Mouse (Mus musculus) ovary, postnatal 36 days (tissue): ENCODE results near the gene Pomc.
"Not testable (repeated sequence)": the region's sequence is repeated elsewhere in the genome, so short reads cannot be mapped to it uniquely, and the experiment has no call there.

Experiments
- DNase-seq: peaks from one replicate; pipeline ENCODE4 v3.0.0; 2022; ENCODE audit warnings: low spot score, mixed read lengths

Pomc gene

DNA sequence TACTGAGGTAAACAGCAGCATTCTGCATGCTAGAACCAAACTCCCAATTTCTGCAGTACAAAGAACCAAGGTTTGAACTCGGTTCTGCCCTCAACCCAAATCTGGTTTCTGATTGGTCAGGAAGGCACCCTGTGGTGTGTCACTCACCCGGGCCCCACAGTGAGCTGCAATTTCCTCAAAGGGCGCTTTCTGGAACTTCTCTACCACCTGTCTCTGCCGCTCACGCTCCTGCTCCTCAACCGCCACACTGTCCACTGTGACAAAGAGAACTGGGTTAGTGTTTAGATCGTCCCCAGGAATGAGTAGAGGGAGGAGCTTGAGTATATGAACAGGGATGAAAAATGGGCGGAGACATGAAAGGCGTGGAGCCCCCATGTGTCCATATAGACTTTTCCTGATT is 13.6 kb downstream of the Pomc start:
- DNase-seq = no peak

DNA sequence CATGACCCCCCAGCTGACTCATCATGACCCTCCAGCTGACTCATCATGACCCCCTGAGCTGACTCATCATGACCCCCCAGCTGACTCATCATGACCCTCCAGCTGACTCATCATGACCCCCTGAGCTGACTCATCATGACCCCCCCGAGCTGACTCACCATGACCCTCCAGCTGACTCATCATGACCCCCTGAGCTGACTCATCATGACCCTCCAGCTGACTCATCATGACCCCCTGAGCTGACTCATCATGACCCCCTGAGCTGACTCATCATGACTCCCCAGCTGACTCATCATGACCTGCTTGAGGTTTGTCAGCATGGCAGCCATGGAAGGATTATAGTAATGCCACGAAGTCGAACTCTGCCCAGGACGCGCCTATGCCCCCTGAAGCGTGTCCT is 18.4 kb downstream of the Pomc start:
- DNase-seq = not testable (repeated sequence)

DNA sequence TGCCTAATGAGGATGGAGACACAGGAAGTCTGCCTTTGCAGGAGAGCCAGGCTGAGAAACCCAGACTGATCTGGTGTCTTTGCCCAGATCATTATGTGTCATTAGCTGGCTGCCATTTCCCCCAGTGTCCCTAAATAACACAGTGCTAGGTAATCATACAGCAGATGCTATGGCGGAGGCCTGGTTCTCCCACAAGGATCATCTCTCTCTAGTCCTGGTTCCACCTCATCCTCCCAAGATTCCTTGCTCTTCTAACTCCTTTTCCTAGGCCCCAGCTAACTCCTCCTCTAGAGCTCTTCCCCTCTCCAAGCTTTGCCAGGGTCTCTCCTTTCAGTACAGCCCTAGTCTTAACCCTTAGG is 26.2 kb downstream of the Pomc start:
- no peak for DNase-seq

DNA sequence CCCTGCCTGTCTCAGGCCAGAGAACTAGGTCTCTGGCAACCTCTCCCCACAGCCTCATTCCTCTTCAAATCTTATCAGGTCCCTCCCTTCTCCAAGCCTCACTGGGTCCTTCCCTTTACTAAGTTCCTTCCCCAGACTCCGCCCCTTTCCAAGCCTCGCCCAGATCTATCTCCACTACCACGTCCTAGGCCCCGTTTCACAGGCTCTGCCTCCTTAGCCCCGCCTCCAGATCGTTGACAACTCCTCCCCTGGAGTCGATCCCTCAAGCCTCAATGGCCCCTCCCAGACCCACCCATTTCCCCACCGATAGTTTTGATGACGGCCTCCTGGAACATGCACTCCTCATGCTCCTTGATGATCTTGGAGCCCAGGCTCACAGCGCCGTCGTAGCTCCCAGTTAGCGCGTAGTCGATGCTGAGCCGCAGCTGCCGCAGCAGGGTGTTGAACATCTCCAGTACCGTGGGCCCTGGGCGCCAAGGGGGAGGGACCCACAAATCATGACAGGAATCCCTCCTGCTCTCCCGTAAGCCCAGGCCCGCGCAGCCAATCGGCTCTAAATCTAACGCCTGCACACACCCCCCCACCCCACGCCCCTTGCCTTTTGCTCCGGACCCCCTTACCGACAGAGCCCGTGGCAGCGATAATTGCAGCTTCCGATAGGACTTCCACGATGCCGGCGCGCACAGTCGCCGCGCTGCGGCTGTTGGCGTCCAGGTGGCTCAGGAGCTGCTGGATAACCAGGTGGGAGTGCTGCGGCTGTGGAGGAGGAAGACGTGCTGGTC is 26.8 kb downstream of the Pomc start:
- DNase-seq = peak; percentile 77

DNA sequence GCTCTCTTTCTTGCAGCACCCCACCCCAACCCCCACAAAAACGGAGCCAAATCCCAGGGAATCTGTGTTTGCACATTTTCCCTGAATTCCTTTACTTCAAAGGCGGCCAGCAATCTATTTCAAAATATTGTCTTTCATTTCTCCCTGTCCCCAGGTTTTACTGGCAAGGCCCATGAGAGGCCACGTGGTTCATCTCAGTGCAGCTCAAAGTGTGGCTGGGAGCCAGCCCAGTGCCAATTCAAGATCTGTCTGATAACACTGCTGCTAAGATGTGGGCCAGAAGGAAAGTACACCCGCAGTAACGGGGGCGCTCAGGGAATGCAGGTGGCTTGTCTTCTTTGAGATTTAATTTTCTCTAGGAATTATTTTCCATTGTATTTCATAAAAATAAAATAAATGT is 27.5 kb downstream of the Pomc start:
- DNase-seq = peak; percentile 28

DNA sequence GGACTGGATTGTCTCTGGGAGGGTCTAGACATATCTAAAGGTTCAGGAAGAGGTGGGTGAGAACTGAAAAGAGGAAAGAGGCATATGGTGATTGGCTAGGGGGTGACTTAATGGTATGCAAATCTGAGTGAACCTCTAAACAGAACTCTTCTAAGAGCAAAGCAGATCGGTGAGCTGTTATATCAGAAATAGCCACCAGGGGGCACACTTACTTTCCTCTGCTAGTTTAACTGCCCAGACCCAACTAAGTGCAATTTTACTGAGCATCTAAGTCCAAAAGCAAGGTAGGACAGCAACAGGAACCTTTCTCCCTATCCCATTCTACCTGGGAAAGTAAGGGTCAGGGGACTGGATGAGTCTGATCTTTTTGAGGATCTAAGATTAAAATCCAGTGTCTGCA is 29.0 kb downstream of the Pomc start:
- peak; percentile 39 for DNase-seq

DNA sequence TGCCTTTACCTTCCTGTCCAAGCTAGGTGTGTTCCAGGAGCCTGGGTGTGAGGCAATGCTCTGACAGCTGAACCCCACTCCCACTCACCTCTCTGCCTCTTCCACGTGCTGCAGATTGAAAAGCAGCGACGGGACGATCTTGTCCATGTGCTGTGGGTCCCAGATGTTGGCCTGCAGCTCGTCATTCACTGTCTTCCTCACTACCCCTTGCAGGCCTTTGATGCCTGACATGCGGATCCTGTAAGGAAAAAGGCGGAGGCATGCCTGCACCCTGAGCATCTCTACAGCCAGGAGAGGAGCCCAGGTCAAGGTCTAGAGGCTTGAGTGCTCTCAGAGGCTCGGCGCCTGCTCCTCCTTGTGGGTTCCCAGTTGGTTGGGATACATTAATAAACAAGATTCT is 29.7 kb downstream of the Pomc start:
- DNase-seq = no peak

DNA sequence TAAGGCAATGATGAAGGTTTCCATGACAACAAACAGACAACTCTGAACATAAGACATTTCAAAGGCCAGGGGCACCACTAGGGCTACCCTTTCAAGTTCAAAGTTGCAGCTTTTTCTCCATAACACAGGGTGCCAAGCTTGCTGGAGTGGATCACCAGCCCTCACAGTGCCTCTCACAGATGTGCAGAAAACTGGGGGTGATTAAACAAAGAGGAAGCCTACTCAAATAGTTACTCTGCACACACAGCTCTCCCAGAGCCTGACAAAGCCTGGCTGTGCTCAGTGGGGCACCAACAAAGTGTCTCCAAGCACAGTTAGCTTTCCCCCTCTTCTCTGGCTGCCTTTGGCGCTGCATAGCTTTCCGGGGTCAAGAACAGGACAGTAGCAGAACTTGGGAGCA is 35.2 kb downstream of the Pomc start:
- no peak for DNase-seq

DNA sequence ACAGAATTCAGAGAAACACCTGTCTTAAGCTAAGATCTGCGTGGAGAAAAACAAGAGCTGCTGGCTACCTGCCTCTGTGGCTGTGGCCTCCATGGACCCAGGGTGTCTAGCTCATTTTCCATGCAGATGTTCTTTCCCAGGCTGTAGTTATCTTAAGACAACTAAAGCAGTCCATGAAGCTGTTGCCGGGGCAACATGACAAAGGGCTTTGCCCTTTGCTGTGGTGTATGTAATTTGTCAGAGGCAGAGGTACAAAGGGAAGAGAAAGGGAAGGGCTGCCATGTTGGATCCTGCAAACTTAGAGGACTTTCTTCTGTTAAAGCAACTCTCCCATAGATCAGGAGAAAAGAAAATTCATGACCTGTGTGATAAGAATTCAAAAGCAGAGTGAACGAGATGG is 36.3 kb downstream of the Pomc start:
- no peak for DNase-seq

DNA sequence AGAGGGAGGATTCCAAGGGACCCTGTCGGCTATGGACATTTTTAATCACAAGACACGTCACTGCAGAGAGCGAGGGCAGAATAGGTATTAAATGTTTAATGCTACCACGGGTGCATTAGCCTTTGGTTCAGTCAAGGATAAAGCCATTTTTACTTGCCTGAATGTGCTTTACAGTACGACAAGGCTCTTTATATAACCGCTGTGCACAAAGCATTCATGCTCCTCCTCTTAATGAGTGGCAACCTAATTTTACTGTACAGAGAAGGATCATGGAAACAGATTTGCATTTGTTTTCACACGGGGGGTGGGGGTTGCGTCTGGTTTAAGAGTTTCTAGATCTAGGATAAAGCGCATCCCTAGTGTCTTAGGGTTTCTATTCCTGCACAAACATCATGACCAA is 42.0 kb downstream of the Pomc start:
- no peak for DNase-seq

DNA sequence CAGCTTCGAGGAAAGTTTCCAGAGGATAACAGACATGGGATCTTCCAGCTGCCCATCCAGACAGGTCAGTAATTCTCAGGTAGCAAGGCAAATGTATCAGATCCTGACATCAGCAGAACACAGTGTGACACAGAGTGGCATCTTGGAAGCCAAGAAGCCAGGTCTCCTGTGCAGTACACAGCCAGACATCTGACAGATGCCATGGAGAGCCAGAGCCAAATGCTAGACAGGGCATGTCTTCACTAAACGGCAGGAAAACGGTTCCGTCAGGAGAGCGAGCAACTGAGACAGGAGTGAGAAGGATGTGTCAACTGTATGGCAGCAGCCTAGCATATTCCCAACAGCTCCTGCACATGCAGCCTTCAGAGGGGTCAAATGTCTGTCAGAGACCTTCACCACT is 45.7 kb downstream of the Pomc start:
- DNase-seq = no peak

DNA sequence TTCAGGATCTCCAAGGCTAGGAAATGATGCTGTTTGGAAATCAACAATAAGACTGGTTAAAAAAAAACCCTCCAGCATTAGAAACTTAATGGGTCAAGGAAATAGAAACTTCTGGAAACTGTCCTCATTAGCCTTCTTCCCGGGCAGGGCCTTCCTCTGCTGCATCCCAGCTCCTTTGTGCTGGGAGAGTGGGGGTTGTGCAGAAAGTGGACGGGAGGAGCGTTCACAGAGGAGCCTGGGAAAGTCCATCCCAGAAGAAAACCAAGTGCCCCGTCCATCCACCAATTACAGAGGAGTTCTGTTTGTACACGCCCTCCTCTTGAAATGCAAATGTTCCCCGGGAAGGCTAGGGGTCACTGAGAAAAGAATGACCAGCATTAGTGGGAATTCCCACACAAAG is 49.9 kb downstream of the Pomc start:
- DNase-seq = no peak

DNA sequence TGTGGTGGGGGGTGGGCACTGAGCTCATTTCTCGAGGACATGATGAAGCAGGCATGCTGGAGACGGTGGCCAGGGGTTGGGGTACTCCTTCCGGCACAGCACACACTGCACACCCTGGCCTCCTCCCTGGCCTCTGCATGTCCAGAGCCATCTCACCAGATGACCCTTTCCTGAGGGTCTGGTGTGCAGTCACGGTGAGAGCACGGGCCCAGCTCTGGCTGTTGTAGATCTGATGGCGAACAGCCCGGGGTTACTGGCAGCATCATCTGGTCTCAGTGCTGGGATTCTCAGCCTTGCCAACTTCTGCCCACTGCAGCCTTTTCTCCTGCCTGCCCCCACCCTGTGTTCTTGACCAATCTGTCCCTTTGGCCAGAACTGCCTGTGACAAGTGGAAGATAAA is 51.3 kb downstream of the Pomc start:
- no peak for DNase-seq

DNA sequence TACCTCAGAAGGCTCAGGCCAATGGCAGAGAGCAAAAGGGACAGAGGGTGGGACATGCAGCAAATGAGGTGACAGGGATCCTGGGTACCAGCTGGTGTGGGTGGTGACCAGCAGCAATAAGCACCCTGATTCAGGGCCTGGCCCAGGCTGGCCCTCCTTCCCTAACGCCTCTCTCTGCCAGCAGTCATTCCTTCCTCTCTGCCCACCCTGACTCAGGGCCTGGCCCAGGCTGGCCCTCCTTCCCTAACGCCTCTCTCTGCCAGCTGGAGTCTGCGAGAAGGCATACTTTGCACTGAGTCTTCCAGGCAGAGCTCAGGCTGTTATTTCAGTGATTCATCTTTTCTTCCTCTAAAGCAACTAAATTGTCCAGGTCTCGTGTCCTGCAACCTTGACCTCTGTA is 52.4 kb downstream of the Pomc start:
- DNase-seq = no peak

DNA sequence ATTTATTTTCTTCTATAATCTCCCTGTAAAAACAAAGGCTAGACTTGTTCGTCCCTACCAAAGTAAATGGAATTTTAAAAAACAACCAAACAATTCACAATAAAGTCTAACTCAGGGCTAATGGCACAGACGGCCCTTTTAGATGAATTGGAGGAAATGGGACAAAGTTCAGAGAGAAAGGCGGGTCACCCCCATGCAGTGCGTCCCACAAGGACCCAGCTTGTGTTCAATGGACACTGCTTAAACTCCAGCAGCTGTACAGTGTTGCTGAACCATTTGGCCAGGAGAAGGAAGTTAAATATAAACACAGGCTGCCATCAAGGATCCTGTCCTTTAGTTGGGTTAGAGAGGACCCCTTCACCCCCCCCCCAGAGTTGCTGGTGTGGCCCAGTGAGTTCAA is 53.0 kb downstream of the Pomc start:
- DNase-seq = no peak

DNA sequence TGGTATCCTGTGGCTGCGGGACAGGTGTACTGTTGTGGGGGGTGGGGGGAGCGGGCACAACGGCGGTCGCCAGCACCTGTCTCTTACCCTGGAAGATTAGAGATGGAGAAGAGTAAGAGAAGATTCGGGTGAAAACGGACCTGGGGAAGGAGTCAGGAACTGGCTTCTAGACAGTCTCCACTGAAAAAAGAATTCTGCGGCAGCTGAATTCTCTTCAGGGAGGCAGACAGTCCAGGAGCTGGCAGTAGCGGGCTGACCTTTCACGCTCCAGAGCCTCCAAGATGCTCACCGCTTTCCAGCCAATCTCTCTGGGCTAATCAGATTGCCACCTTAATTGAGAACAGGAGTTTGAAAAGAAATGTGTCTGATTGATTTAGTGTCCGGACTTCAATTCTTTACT is 54.0 kb downstream of the Pomc start:
- no peak for DNase-seq
